Mouse (Mus musculus): ENCODE measurements around the gene Chst12.

Gene Chst12

GRCm38 (mm10) chr5:140517159-140517920 lies 12.0 kb downstream of the Chst12 start:
- no peak for DNase-seq (ENCODE audit: low read depth, low spot score)

GRCm38 (mm10) chr5:140517921-140518230 lies 12.5 kb downstream of the Chst12 start:
- peak; percentile 44 for DNase-seq (ENCODE audit: low read depth, low spot score)

DNA sequence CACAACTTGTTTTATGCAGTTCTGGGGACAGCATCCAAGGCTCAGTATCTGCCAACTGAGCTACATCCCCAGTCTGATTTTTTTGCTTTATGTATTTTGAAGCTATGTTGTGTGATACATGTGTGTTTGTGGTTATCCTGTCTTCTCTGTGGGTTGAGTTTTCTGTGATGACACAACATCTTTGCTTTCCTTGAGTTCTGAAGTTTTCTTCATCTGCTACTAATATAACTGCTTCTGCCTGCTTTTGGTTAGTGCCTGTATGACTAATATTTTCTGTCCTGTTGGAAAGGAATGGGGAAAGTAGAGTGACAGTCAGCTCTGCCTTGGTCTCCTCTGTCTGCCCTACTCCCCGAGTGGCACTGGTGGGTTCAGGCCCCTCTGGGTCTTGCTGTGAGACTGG lies 15.8 kb downstream of the Chst12 start:
- DNase-seq (ENCODE audit: low read depth, low spot score), result no peak

DNA sequence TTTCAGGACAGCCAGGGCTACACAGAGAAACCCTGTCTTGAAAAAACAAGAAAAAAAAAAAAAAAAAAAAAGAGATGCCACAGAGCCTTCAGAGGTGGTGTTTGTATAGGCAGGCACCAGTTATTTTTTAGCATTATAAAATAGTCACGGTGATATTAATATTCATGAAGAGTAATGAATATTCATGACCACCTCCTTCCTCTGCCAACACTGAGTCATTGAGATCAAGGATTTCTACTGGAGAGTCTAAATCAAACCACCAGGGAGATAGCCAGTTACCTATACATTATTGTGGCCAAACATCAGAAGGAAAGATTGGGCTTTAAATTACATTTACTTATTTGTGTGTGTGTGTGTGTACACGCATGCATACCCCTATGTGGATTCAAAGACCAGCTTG lies 21.4 kb downstream of the Chst12 start:
- DNase-seq (ENCODE audit: low read depth, low spot score), result no peak

GRCm38 (mm10) chr5:140538111-140538683 lies 32.8 kb downstream of the Chst12 start:
- DNase-seq (ENCODE audit: low read depth, low spot score), result no peak

DNA sequence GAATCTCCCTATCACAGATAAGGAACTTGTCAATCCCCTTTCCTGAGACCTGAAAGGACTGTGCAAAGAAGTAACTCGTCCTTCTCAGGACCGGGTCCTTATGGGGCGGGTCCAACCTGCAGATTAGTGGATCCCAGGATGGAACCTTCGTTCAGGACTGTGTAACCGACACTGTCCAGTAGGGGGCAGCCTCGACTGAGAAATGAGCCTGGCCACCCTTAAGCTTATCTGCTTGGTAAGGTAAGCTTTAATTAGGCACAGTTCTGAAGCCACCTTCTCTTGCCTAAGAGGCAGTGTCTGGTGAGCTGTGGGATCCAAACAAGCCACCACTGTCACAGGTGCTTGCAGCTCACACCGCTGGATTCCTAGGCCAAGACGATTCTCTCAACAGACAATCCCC lies 34.8 kb downstream of the Chst12 start:
- peak; percentile 91 for DNase-seq (ENCODE audit: low read depth, low spot score)

- DNase-seq (ENCODE audit: low read depth, low spot score), result no peak
These were observed 37.6 kb downstream of the Chst12 start for GRCm38 (mm10) chr5:140542811-140543575.

GRCm38 (mm10) chr5:140545651-140546050 lies 40.3 kb downstream of the Chst12 start:
- no peak for DNase-seq (ENCODE audit: low read depth, low spot score)

GRCm38 (mm10) chr5:140546332-140546731 lies 41.0 kb downstream of the Chst12 start:
- peak; percentile 25 for DNase-seq (ENCODE audit: low read depth, low spot score)

GRCm38 (mm10) chr5:140549306-140550047 lies 44.1 kb downstream of the Chst12 start:
- DNase-seq (ENCODE audit: low read depth, low spot score), result no peak

GRCm38 (mm10) chr5:140553719-140554118 lies 48.4 kb downstream of the Chst12 start:
- no peak for DNase-seq (ENCODE audit: low read depth, low spot score)

GRCm38 (mm10) chr5:140556859-140557258 lies 51.5 kb downstream of the Chst12 start:
- DNase-seq (ENCODE audit: low read depth, low spot score), result no peak

DNA sequence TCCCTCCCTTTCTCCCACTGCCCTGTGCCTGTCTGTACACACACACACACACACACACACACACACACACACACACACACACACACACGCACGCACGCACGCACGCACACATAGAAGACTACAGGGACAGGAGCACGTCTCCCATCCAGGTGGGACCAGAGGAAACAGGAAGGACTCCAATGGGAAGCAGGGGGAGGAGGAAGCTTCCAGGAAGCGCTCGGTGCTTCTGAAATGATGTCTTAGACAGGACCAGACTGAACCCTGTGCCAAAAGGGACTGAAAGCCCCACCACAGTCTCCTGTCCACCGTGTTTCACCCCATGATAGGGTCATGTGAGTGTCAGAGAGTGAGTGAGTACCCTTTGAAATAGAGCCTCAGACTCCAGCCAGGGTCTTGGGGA lies 57.3 kb downstream of the Chst12 start:
- DNase-seq (ENCODE audit: low read depth, low spot score), result no peak

GRCm38 (mm10) chr5:140564896-140565295 lies 59.5 kb downstream of the Chst12 start, which contains the start of gene Grifin:
Gene Grifin, minus strand, starts transcription at chr5:140565071.
- peak; percentile 23 for DNase-seq (ENCODE audit: low read depth, low spot score)

DNA sequence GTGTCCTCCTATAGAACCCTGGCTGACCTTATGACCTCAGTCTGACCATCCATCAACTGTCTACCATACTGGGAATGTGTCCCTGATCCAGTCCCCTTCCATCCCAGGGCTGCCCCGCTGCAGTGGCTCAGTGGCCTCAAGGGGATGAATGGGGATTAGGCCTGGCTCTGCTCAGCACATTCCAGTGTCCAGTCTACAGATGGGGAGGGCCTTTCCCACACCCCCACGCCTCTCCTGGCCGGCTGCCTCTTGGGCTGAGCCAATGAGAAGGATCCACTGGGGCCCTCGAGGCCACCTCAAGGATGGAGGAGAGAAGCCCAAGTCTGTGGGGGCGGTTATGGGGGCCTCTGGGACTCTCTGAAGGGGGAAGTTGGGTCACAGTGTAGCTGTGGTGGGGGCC lies 60.1 kb downstream of the Chst12 start:
- DNase-seq (ENCODE audit: low read depth, low spot score), result no peak

GRCm38 (mm10) chr5:140565856-140566255 lies 60.5 kb downstream of the Chst12 start:
- DNase-seq (ENCODE audit: low read depth, low spot score), result peak; percentile 69

DNA sequence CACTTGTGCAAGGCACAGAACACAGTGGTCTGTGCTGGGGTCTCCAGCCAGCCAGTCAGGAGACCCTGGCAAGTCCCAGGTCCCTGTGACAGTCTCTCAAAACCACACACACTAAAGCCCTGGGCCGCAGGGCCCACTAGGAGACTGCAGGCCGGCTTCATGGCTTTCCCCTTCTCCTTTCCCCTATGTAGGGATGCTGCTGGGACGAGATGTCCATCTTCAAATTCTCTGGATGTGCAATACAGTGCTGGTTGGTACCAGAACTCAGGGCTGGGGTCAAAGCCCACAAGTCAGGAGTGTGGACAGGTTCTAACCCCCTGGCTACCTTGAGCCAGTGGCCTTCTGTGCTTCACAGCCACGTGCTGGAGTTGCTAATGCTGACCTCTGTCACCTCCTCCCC lies 60.9 kb downstream of the Chst12 start:
- DNase-seq (ENCODE audit: low read depth, low spot score), result no peak

DNA sequence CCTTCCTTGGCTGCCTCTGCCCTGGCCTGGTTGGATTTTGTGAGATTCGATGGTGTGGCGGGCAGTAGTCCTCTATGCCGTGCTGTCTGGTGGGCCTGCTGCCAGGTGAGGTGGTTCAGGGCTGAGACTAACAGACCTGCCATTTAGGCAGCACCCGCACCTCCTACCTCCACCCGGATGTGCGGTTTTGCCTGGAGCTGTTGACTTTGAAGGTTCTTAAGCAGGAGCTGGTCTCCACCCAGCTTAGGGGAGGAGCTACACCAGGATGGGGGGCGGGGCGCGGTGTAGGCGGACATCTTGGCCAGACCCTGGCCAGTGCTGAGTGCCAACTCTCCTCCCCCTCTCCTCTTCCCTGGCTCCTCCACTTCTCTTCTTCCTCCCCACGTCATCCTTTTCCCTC lies 62.0 kb downstream of the Chst12 start:
- peak; percentile 92 for DNase-seq (ENCODE audit: low read depth, low spot score)

DNA sequence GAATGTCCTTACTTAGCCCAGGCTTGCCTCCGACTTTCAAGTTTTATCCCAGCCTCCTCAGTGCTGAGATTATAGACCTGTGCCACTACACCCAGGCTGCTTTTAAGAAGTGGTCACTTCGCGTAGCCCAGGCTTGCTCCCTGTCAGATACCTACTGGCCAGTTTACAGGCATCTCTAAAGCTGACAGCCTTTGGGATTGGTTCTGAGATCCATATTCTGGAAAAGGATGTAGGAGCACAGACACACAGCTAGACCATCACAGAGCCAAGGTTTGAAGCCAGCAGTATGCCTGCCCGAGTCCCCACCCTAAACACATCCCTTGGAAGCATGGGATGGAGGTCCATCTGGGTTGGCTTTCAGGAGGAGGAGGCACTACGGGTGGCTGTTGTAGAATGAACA lies 62.4 kb downstream of the Chst12 start:
- no peak for DNase-seq (ENCODE audit: low read depth, low spot score)

GRCm38 (mm10) chr5:140568321-140568970 lies 63.1 kb downstream of the Chst12 start:
- DNase-seq (ENCODE audit: low read depth, low spot score), result peak; percentile 84

GRCm38 (mm10) chr5:140569032-140569595 lies 63.8 kb downstream of the Chst12 start:
- DNase-seq (ENCODE audit: low read depth, low spot score), result no peak

Measured in CD4-positive, CD25-positive, alpha-beta regulatory T cell, adult 2 months (primary cell).